Mouse (Mus musculus) heart, postnatal 0 days (tissue): ENCODE results near the gene Hoxa6. TPM values are rescaled to one million over a fixed set of nuclear protein-coding genes. Genes with fewer than 3 reads are reported as not detected.

ENCODE experiments used
- ATAC-seq: fragments of 200-750 bp; cut with Nextera tagmentation; 2 replicates; pipeline ENCODE4 v1.8.0; 2017; ENCODE audit warnings: low read depth, moderate number of reproducible peaks, moderate library complexity; ENCODE audit not compliant: insufficient read depth
- DNase-seq: peaks from one replicate; pipeline ENCODE4 v3.0.0-alpha.2; 2016; ENCODE audit warnings: low spot score
- H3K27ac ChIP-seq: fragments of 300-500 bp; sonication (generic); 2 replicates; pipeline ENCODE4 v1.5.1; 2014; ENCODE audit warnings: low read depth, mild to moderate bottlenecking
- H3K27me3 ChIP-seq: fragments of 300-500 bp; sonication (generic); 2 replicates; pipeline ENCODE4 v1.6.1; 2014; ENCODE audit warnings: low read length, mixed read lengths; ENCODE audit not compliant: control insufficient read depth, insufficient read depth
- H3K36me3 ChIP-seq: fragments of 300-500 bp; sonication (generic); replicated peaks from 2 replicates; pipeline ENCODE4 v1.6.1; 2014; ENCODE audit warnings: low read length, mixed read lengths; ENCODE audit not compliant: control insufficient read depth, insufficient read depth
- H3K4me1 ChIP-seq: fragments of 300-500 bp; sonication (generic); 2 replicates; pipeline ENCODE4 v1.6.1; 2014; ENCODE audit warnings: antibody characterized with exemption; ENCODE audit not compliant: control insufficient read depth, insufficient read depth
- H3K4me2 ChIP-seq: fragments of 300-500 bp; sonication (generic); 2 replicates; pipeline ENCODE4 v1.6.1; 2014; ENCODE audit warnings: low read depth, mild to moderate bottlenecking, low read length, moderate library complexity
- H3K4me3 ChIP-seq: fragments of 300-500 bp; sonication (generic); 2 replicates; pipeline ENCODE4 v1.5.1; 2014; ENCODE audit warnings: low read depth, low read length
- H3K9ac ChIP-seq: fragments of 300-500 bp; sonication (generic); replicated peaks from 2 replicates; pipeline ENCODE4 v1.6.1; 2014; ENCODE audit warnings: low read depth, low read length, mixed read lengths
- H3K9me3 ChIP-seq: fragments of 300-500 bp; sonication (generic); replicated peaks from 2 replicates; pipeline ENCODE4 v1.6.1; 2016; ENCODE audit warnings: low read length; ENCODE audit not compliant: control insufficient read depth
- CTCF ChIP-seq: IDR thresholded peaks from 2 replicates; pipeline ENCODE4 v1.5.1; 2016; ENCODE audit warnings: antibody characterized with exemption, control low read depth, low read depth
- EP300 ChIP-seq: IDR thresholded peaks from 2 replicates; pipeline ENCODE4 v1.6.1; 2016; ENCODE audit warnings: antibody characterized with exemption, low read depth
- WGBS: fragments of 180-500 bp; shearing (Covaris S2); extraction: QIAGEN DNeasy Blood & Tissue Kit; methylation state at CpG from one replicate; pipeline ENCODE4 v1.1.7; 2014; 5-methylcytosine and 5-hydroxymethylcytosine counted together
- polyA plus RNA-seq: library from polyadenylated mRNA; unstranded; fragments of >200 nt; fragmentation: Nextera tagmentation; extraction: Ambion mirVana; gene quantifications from 2 replicates; pipeline ENCODE4 v1.2.1, GENCODE M21; 2015
- total RNA-seq: library from RNA; depleted of rRNA; stranded (reverse); fragments of >200 nt; gene quantifications from 2 replicates; pipeline ENCODE4 v1.2.3, GENCODE M21; 2014; ENCODE audit warnings: low replicate concordance

Hoxa6 gene
- total and polyA plus RNA-seq, 2 experiments from 2014 or later = not detected

GRCm38 (mm10) chr6:52220865-52221310, 12.4 kb upstream of the Hoxa6 start:
- ATAC-seq (no peak), DNase-seq (no peak)
- H3K9me3 ChIP-seq = no peaks in the 10 kb centered on the region
- H3K4me2 ChIP-seq = peak overlapping the region; percentile 70
- H3K36me3 ChIP-seq = no peaks in the 10 kb centered on the region
- no peak overlapping the region for H3K27ac ChIP-seq
- no peaks in the 10 kb centered on the region for H3K4me1 ChIP-seq
- H3K4me3 ChIP-seq = peak overlapping the region; percentile 49
- no peak overlapping the region for H3K9ac ChIP-seq
- no peak for TF ChIP-seq CTCF
- TF ChIP-seq EP300 = no peak
- 13% methylated on average over 12 of the region's 12 CpGs for WGBS
- peaks cover 100% of the 10 kb centered on the region for H3K27me3 ChIP-seq

GRCm38 (mm10) chr6:52220003-52220864, 11.7 kb upstream of the Hoxa6 start:
- Histone ChIP-seq H3K4me1 (no peaks in the 10 kb centered on the region), H3K36me3 (no peaks in the 10 kb centered on the region), H3K27ac (no peak overlapping the region), H3K9ac (no peak overlapping the region), H3K9me3 (no peaks in the 10 kb centered on the region), H3K4me3 (no peak overlapping the region), H3K4me2 (no peak overlapping the region), H3K27me3 (peaks cover 100% of the 10 kb centered on the region)
- WGBS = 28% methylated on average over 32 of the region's 32 CpGs
- ATAC-seq (no peak), DNase-seq (no peak)
- TF ChIP-seq EP300 = no peak
- TF ChIP-seq CTCF = no peak

DNA sequence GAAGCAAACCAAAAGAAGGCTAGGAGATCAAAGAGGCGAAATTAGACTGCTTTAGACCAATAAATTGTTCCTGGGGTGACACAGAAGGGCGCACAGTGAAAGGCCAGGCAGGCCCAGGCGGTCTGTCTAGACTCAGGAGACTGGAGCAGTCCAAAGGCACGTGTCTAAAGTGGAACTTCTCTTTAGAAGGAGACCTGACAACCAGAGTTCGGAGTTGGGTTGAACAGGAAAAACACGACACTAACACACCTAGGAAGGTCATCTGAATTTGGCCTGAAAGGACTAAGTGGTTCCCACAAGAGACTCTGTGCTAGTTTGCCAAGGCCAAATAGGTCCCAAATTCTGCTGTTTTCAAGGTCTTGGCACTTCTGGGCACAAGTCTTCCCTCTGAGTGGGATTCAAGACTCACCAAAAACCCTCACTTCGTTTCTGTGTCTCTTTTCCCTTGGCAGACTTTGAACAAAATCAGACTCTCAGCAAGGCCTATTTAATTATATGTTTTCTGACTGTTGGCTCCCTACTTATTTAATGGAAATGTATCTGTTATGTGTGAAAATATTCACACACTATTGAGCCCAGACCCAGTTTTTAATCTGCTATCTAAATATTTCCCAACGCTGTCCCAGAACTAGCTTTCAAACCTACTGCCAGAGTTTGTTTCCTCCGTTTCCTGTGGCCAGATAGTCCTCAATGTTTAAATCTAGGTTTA, 10.9 kb upstream of the Hoxa6 start:
- no peak for ATAC-seq

GRCm38 (mm10) chr6:52218643-52219215, 10.2 kb upstream of the Hoxa6 start:
- no peaks in the 10 kb centered on the region for H3K4me1 ChIP-seq
- TF ChIP-seq CTCF = no peak
- no peak for TF ChIP-seq EP300
- no peak overlapping the region for H3K4me3 ChIP-seq
- ATAC-seq (no peak), DNase-seq (no peak)
- no peaks in the 10 kb centered on the region for H3K9me3 ChIP-seq
- WGBS = 14% methylated on average over 14 of the region's 14 CpGs
- no peaks in the 10 kb centered on the region for H3K36me3 ChIP-seq
- peaks cover 100% of the 10 kb centered on the region for H3K27me3 ChIP-seq
- H3K9ac ChIP-seq = no peak overlapping the region
- no peak overlapping the region for H3K4me2 ChIP-seq
- no peak overlapping the region for H3K27ac ChIP-seq

More for the DNA sequence above, 10.9 kb upstream of the Hoxa6 start:
- Histone ChIP-seq H3K4me1 (no peaks in the 10 kb centered on the region), H3K27me3 (peaks cover 100% of the 10 kb centered on the region), H3K36me3 (no peaks in the 10 kb centered on the region), H3K27ac (no peak overlapping the region), H3K4me3 (no peak overlapping the region), H3K4me2 (no peak overlapping the region), H3K9me3 (no peaks in the 10 kb centered on the region), H3K9ac (no peak overlapping the region)
- no peak for DNase-seq
- TF ChIP-seq CTCF = no peak
- TF ChIP-seq EP300 = no peak
- 43% methylated on average over 9 of the region's 9 CpGs for WGBS

- H3K9ac ChIP-seq = no peak overlapping the region
- H3K4me2 ChIP-seq = peak overlapping the region; percentile 45; the same call in 1 of the 2 replicates
- H3K4me3 ChIP-seq = peak overlapping the region; percentile 33
- peaks cover 100% of the 10 kb centered on the region for H3K27me3 ChIP-seq
- WGBS = 10% methylated on average over 23 of the region's 23 CpGs
- H3K27ac ChIP-seq = no peak overlapping the region
- H3K4me1 ChIP-seq = no peaks in the 10 kb centered on the region
- no peak for DNase-seq
- no peaks in the 10 kb centered on the region for H3K9me3 ChIP-seq
- TF ChIP-seq CTCF (no peak), EP300 (no peak)
- no peak for ATAC-seq
- no peaks in the 10 kb centered on the region for H3K36me3 ChIP-seq
Observed at GRCm38 (mm10) chr6:52217895-52218642, 9.5 kb upstream of the Hoxa6 start.
